Mouse (Mus musculus) intestine, embryonic 15.5 days (tissue): Measurements from ENCODE around the gene Scn7a. TPM values are rescaled to one million over a fixed set of nuclear protein-coding genes. Genes with fewer than 3 reads are reported as not detected.

Experiments
- ATAC-seq: fragments of 200-750 bp; cut with Nextera tagmentation; 2 replicates; pipeline ENCODE4 v1.8.0; 2017; ENCODE audit warnings: moderate TSS enrichment, moderate library complexity
- H3K27ac ChIP-seq: fragments of 300-500 bp; sonication (generic); 2 replicates; pipeline ENCODE4 v1.5.1; 2015; ENCODE audit warnings: mild to moderate bottlenecking, inconsistent platforms
- H3K27me3 ChIP-seq: fragments of 300-500 bp; sonication (generic); replicated peaks from 2 replicates; pipeline ENCODE4 v1.6.1; 2015; ENCODE audit warnings: inconsistent platforms
- H3K36me3 ChIP-seq: fragments of 300-500 bp; sonication (generic); 2 replicates; pipeline ENCODE4 v1.6.1; 2015; ENCODE audit warnings: inconsistent platforms
- H3K4me1 ChIP-seq: fragments of 300-500 bp; sonication (generic); replicated peaks from 2 replicates; pipeline ENCODE4 v1.6.1; 2015; ENCODE audit warnings: inconsistent platforms
- H3K4me2 ChIP-seq: fragments of 300-500 bp; sonication (generic); replicated peaks from 2 replicates; pipeline ENCODE4 v1.6.1; 2015; ENCODE audit warnings: mild to moderate bottlenecking, inconsistent platforms
- H3K4me3 ChIP-seq: fragments of 300-500 bp; sonication (generic); replicated peaks from 2 replicates; pipeline ENCODE4 v1.5.1; 2015; ENCODE audit warnings: inconsistent platforms
- H3K9ac ChIP-seq: fragments of 300-500 bp; sonication (generic); 2 replicates; pipeline ENCODE4 v1.6.1; 2015; ENCODE audit warnings: inconsistent platforms
- H3K9me3 ChIP-seq: fragments of 300-500 bp; sonication (generic); 2 replicates; pipeline ENCODE4 v1.6.1; 2016; ENCODE audit warnings: inconsistent platforms
- WGBS: fragments of 180-500 bp; shearing (Covaris S2); methylation state at CpG from one replicate; pipeline ENCODE4 v1.1.7; 2015; 5-methylcytosine and 5-hydroxymethylcytosine counted together
- polyA plus RNA-seq: library from polyadenylated mRNA; unstranded; fragments of >200 nt; fragmentation: Nextera tagmentation; extraction: Ambion mirVana; gene quantifications from 2 replicates; pipeline ENCODE4 v1.2.1, GENCODE M21; 2015

Gene Scn7a
- 0.37 and 0.50 TPM in 2 replicates for polyA plus RNA-seq

GRCm38 (mm10) chr2:66784765-66785164 lies at the start of gene Scn7a:
TSS of gene Scn7a (minus strand) at chr2:66784914.
- ATAC-seq = peak; percentile 55; the same call in 1 of the 2 replicates
- Histone ChIP-seq H3K4me3 (no peak within 1 kb of the TSS), H3K27me3 (no peaks in the 10 kb centered on the region), H3K9me3 (no peaks in the 10 kb centered on the region), H3K27ac (no peak within 1 kb of the TSS), H3K4me1 (no peaks in the 10 kb centered on the region), H3K36me3 (no peaks in the 10 kb centered on the region), H3K4me2 (peak within 1 kb of the TSS; percentile 34), H3K9ac (no peak within 1 kb of the TSS; the same call in 1 of the 2 replicates)
- WGBS = 25% methylated on average over 6 of the region's 6 CpGs

- H3K36me3 ChIP-seq = no peaks in the 10 kb centered on the region
- no peak overlapping the region for H3K27ac ChIP-seq
- ATAC-seq = peak; percentile 51
- H3K4me2 ChIP-seq = no peak overlapping the region
- H3K4me1 ChIP-seq = no peaks in the 10 kb centered on the region
- H3K27me3 ChIP-seq = no peaks in the 10 kb centered on the region
- 58% methylated on average over 1 of the region's 1 CpGs for WGBS
- H3K9me3 ChIP-seq = no peaks in the 10 kb centered on the region
- H3K4me3 ChIP-seq = no peak overlapping the region
- H3K9ac ChIP-seq = no peak overlapping the region
Measured at GRCm38 (mm10) chr2:66827729-66828128, 43.0 kb upstream of the Scn7a start.

- H3K36me3 ChIP-seq = no peaks in the 10 kb centered on the region
- H3K9me3 ChIP-seq = no peaks in the 10 kb centered on the region
- H3K27ac ChIP-seq = no peak overlapping the region
- H3K9ac ChIP-seq = no peak overlapping the region
- H3K4me2 ChIP-seq = no peak overlapping the region
- H3K4me1 ChIP-seq = no peaks in the 10 kb centered on the region
- ATAC-seq = no peak
- 38% methylated on average over 7 of the region's 7 CpGs for WGBS
- H3K4me3 ChIP-seq = no peak overlapping the region
- H3K27me3 ChIP-seq = no peaks in the 10 kb centered on the region
Measured at GRCm38 (mm10) chr2:66819862-66820559, 35.3 kb upstream of the Scn7a start.

- 43% methylated on average over 4 of the region's 4 CpGs for WGBS
- H3K27me3 ChIP-seq = no peaks in the 10 kb centered on the region
- no peak for ATAC-seq
- H3K36me3 ChIP-seq = no peaks in the 10 kb centered on the region
- H3K4me2 ChIP-seq = no peak overlapping the region
- H3K9ac ChIP-seq = no peak overlapping the region
- H3K4me3 ChIP-seq = no peak overlapping the region
- no peaks in the 10 kb centered on the region for H3K9me3 ChIP-seq
- H3K27ac ChIP-seq = no peak overlapping the region
- H3K4me1 ChIP-seq = no peaks in the 10 kb centered on the region
Measured at GRCm38 (mm10) chr2:66799676-66800249, 15.0 kb upstream of the Scn7a start.

GRCm38 (mm10) chr2:66797493-66797892 lies 12.8 kb upstream of the Scn7a start:
- no peak overlapping the region for H3K4me2 ChIP-seq
- no peak overlapping the region for H3K4me3 ChIP-seq
- H3K27ac ChIP-seq = no peak overlapping the region
- no peak for ATAC-seq
- H3K27me3 ChIP-seq = no peaks in the 10 kb centered on the region
- WGBS = 72% methylated on average over 1 of the region's 1 CpGs
- no peaks in the 10 kb centered on the region for H3K9me3 ChIP-seq
- no peaks in the 10 kb centered on the region for H3K4me1 ChIP-seq
- no peaks in the 10 kb centered on the region for H3K36me3 ChIP-seq
- H3K9ac ChIP-seq = no peak overlapping the region

GRCm38 (mm10) chr2:66791629-66792028 lies 6.9 kb upstream of the Scn7a start:
- no peak overlapping the region for H3K4me3 ChIP-seq

GRCm38 (mm10) chr2:66780884-66781283 lies 3.8 kb downstream of the Scn7a start:
- Histone ChIP-seq H3K4me2 (no peak overlapping the region), H3K36me3 (no peaks in the 10 kb centered on the region), H3K9ac (no peak overlapping the region), H3K9me3 (no peaks in the 10 kb centered on the region), H3K4me3 (no peak overlapping the region), H3K27ac (no peak overlapping the region), H3K27me3 (no peaks in the 10 kb centered on the region), H3K4me1 (no peaks in the 10 kb centered on the region)
- no peak for ATAC-seq
- WGBS = 79% methylated on average over 2 of the region's 2 CpGs

More at GRCm38 (mm10) chr2:66791629-66792028, 6.9 kb upstream of the Scn7a start:
- WGBS = 73% methylated on average over 1 of the region's 1 CpGs
- Histone ChIP-seq H3K4me2 (no peak overlapping the region), H3K4me1 (no peaks in the 10 kb centered on the region), H3K27ac (no peak overlapping the region), H3K9ac (no peak overlapping the region), H3K9me3 (no peaks in the 10 kb centered on the region), H3K36me3 (no peaks in the 10 kb centered on the region), H3K27me3 (no peaks in the 10 kb centered on the region)
- no peak for ATAC-seq

GRCm38 (mm10) chr2:66767980-66768379 lies 16.7 kb downstream of the Scn7a start:
- ATAC-seq = no peak
- Histone ChIP-seq H3K4me1 (no peaks in the 10 kb centered on the region), H3K9me3 (no peaks in the 10 kb centered on the region), H3K27ac (no peak overlapping the region), H3K4me2 (no peak overlapping the region), H3K36me3 (no peaks in the 10 kb centered on the region), H3K4me3 (no peak overlapping the region), H3K9ac (no peak overlapping the region), H3K27me3 (no peaks in the 10 kb centered on the region)
- 64% methylated on average over 2 of the region's 2 CpGs for WGBS

GRCm38 (mm10) chr2:66765170-66765569 lies 19.5 kb downstream of the Scn7a start:
- H3K27me3 ChIP-seq = no peaks in the 10 kb centered on the region
- H3K4me1 ChIP-seq = no peaks in the 10 kb centered on the region
- no peaks in the 10 kb centered on the region for H3K9me3 ChIP-seq
- no peak overlapping the region for H3K9ac ChIP-seq
- no peak overlapping the region for H3K4me3 ChIP-seq
- ATAC-seq = no peak
- WGBS = 20% methylated on average over 1 of the region's 1 CpGs
- H3K36me3 ChIP-seq = no peaks in the 10 kb centered on the region
- H3K27ac ChIP-seq = no peak overlapping the region
- no peak overlapping the region for H3K4me2 ChIP-seq

GRCm38 (mm10) chr2:66762905-66763304 lies 21.8 kb downstream of the Scn7a start:
- Histone ChIP-seq H3K4me3 (no peak overlapping the region), H3K27ac (no peak overlapping the region), H3K4me1 (no peaks in the 10 kb centered on the region), H3K9me3 (no peaks in the 10 kb centered on the region), H3K9ac (no peak overlapping the region), H3K27me3 (no peaks in the 10 kb centered on the region), H3K36me3 (no peaks in the 10 kb centered on the region), H3K4me2 (no peak overlapping the region)
- no peak for ATAC-seq

GRCm38 (mm10) chr2:66728002-66728401 lies 56.7 kb downstream of the Scn7a start:
- Histone ChIP-seq H3K4me3 (no peak overlapping the region), H3K9me3 (no peaks in the 10 kb centered on the region), H3K27ac (no peak overlapping the region), H3K36me3 (no peaks in the 10 kb centered on the region), H3K4me1 (no peaks in the 10 kb centered on the region), H3K9ac (no peak overlapping the region), H3K4me2 (no peak overlapping the region), H3K27me3 (no peaks in the 10 kb centered on the region)
- 92% methylated on average over 3 of the region's 3 CpGs for WGBS
- ATAC-seq = no peak

- Histone ChIP-seq H3K27ac (no peak overlapping the region), H3K4me3 (no peak overlapping the region), H3K4me1 (no peaks in the 10 kb centered on the region), H3K9ac (no peak overlapping the region), H3K4me2 (no peak overlapping the region), H3K27me3 (no peaks in the 10 kb centered on the region), H3K36me3 (no peaks in the 10 kb centered on the region), H3K9me3 (no peaks in the 10 kb centered on the region)
- ATAC-seq = no peak
Measured at GRCm38 (mm10) chr2:66727585-66727974, 57.1 kb downstream of the Scn7a start.
